Mouse (Mus musculus) heart, adult 2 months (tissue): ENCODE results near the gene Kyat1. TPM values are rescaled to one million over a fixed set of nuclear protein-coding genes. Genes with fewer than 3 reads are reported as not detected.

Source experiments
- DNase-seq, 2 experiments: peaks; one replicate each; pipeline ENCODE4 v3.0.0; 2021
- H3K27ac ChIP-seq: fragments of 200-600 bp; 2 replicates; pipeline ENCODE4 v1.8.1; 2022
- H3K27me3 ChIP-seq: fragments of 200-500 bp; 2 replicates; pipeline ENCODE4 v1.6.1; 2012; ENCODE audit warnings: mild to moderate bottlenecking, low read length, inconsistent platforms, mixed read lengths; ENCODE audit not compliant: control insufficient read depth, insufficient read depth
- H3K36me3 ChIP-seq: fragments of 200-500 bp; 2 replicates; pipeline ENCODE4 v1.6.1; 2012; ENCODE audit warnings: low read length, inconsistent platforms; ENCODE audit not compliant: control insufficient read depth, insufficient read depth
- H3K4me1 ChIP-seq: fragments of 200-500 bp; 2 replicates; pipeline ENCODE4 v1.6.1; 2011; ENCODE audit warnings: low read length; ENCODE audit not compliant: control insufficient read depth, insufficient read depth
- H3K4me3 ChIP-seq: fragments of 200-600 bp; 2 replicates; pipeline ENCODE4 v1.8.1; 2022
- H3K79me2 ChIP-seq: fragments of 200-500 bp; replicated peaks from 2 replicates; pipeline ENCODE4 v1.6.1; 2012; ENCODE audit warnings: mild to moderate bottlenecking, inconsistent platforms, low read length, moderate library complexity, mixed read lengths; ENCODE audit not compliant: control insufficient read depth, insufficient read depth
- H3K9ac ChIP-seq: fragments of 200-500 bp; 2 replicates; pipeline ENCODE4 v1.6.1; 2012; ENCODE audit warnings: low read depth, mild to moderate bottlenecking, control low read depth, inconsistent platforms, low read length, mixed read lengths
- CTCF ChIP-seq: fragments of 200-600 bp; IDR thresholded peaks from 2 replicates; pipeline ENCODE4 v1.8.1; 2022; ENCODE audit warnings: antibody characterized with exemption, mild to moderate bottlenecking, moderate library complexity
- EP300 ChIP-seq: fragments of 200-500 bp; IDR thresholded peaks from 2 replicates; pipeline ENCODE4 v1.6.1; 2011; ENCODE audit warnings: low read depth, low read length, control low read depth; ENCODE audit not compliant: insufficient read depth
- POLR2A ChIP-seq: fragments of 200-500 bp; IDR thresholded peaks from 2 replicates; pipeline ENCODE4 v1.6.1; 2011; ENCODE audit warnings: mild to moderate bottlenecking, low read depth, low read length, control low read depth; ENCODE audit not compliant: insufficient read depth
- WGBS: fragments of 180-500 bp; shearing (Covaris S2); methylation state at CpG from one replicate; pipeline ENCODE4 v1.1.7; 2018; 5-methylcytosine and 5-hydroxymethylcytosine counted together
- intact Hi-C: fragments of 180-260 bp; cut with DNase I; formaldehyde crosslinking; loops from one replicate; pipeline ENCODE4 v1.15.1; 2025
- polyA plus RNA-seq: library from polyadenylated mRNA; depleted of rRNA; stranded (reverse); fragments of >200 nt; gene quantifications from 2 replicates; pipeline ENCODE4 v1.2.3, GENCODE M21; 2012
- total RNA-seq, 2 experiments: library from RNA; stranded (reverse); gene quantifications; 2 replicates each; pipeline ENCODE4 v1.2.3; 2021

The Kyat1 gene
- total and polyA plus RNA-seq, 3 experiments = 32.1 to 57.5 (median 35.7) TPM

DNA sequence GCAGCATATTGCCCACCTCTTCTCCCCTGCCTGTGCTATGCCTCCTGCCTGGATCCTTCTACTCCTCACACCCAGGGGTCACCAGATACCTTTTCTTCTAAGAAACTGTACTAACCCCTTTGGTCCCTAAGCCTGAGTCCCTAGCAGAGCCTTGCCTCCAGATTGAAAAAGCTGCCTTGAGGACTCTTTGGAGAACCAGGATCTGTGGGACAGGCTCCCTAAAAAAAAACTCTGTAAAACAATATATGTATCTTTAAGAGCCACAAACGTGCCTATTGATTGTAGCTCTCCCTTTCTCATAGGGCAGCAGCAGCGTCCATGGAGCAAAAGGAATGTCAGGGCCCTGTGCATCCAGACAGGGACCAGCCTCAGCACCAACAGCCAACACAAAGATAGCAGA, 34.6 kb upstream of the Kyat1 start, which contains the start of gene Gm28035:
Gm28035 (plus strand) TSS at position 301 of the 400 bp plus-strand sequence.
- 11% methylated on average over 2 of the region's 2 CpGs for WGBS
- TF ChIP-seq CTCF (0 out of 2 replicates have a peak, but pooled peaks have one; percentile 3), POLR2A (no peak)
- Histone ChIP-seq H3K4me1 (peaks cover 43% of the 10 kb centered on the region), H3K27ac (peak within 1 kb of the TSS; percentile 98), H3K4me3 (peak within 1 kb of the TSS; percentile 81), H3K27me3 (no peaks in the 10 kb centered on the region), H3K79me2 (peaks cover 5% of the 10 kb centered on the region), H3K9ac (peak within 1 kb of the TSS; percentile 85), H3K36me3 (peaks cover 36% of the 10 kb centered on the region)
- DNase-seq = no peak
- intact Hi-C loops = loop anchor here (1.0 kb wide), 1 partner anchor 25 kb away; no protein-coding TSS in a partner anchor

- Histone ChIP-seq H3K36me3 (peaks cover 34% of the 10 kb centered on the region), H3K27me3 (no peaks in the 10 kb centered on the region), H3K79me2 (peaks cover 5% of the 10 kb centered on the region), H3K9ac (peak overlapping the region; percentile 85), H3K4me3 (peak overlapping the region; percentile 81), H3K4me1 (peaks cover 40% of the 10 kb centered on the region), H3K27ac (peak overlapping the region; percentile 98)
- WGBS = 2% methylated on average over 4 of the region's 4 CpGs
- TF ChIP-seq EP300 = peak; percentile 87
- peak; percentile 91 for TF ChIP-seq POLR2A
- TF ChIP-seq CTCF = no peak
- DNase-seq = peak; percentile 80 to 86
- intact Hi-C loops = loop anchor here (1.0 kb wide), 1 partner anchor 26 kb away; no protein-coding TSS in a partner anchor
These were observed 34.1 kb upstream of the Kyat1 start for GRCm38 (mm10) chr2:30239777-30240176.

- 25% methylated on average over 3 of the region's 3 CpGs for WGBS
- H3K27ac ChIP-seq = peak overlapping the region; percentile 98
- H3K4me1 ChIP-seq = peaks cover 34% of the 10 kb centered on the region
- H3K4me3 ChIP-seq = peak overlapping the region; percentile 81
- H3K27me3 ChIP-seq = no peaks in the 10 kb centered on the region
- peaks cover 28% of the 10 kb centered on the region for H3K36me3 ChIP-seq
- peak; percentile 40 to 47 for DNase-seq
- peak overlapping the region; percentile 85 for H3K9ac ChIP-seq
- intact Hi-C loops = no loop called here
- H3K79me2 ChIP-seq = peaks cover 3% of the 10 kb centered on the region
- TF ChIP-seq CTCF (no peak), POLR2A (peak; percentile 10; the same call in 1 of the 2 replicates)
These were observed 33.3 kb upstream of the Kyat1 start for GRCm38 (mm10) chr2:30238906-30239465.

GRCm38 (mm10) chr2:30237881-30238280, 32.2 kb upstream of the Kyat1 start:
- Histone ChIP-seq H3K79me2 (no peaks in the 10 kb centered on the region; the same call in 1 of the 2 replicates), H3K27ac (peak overlapping the region; percentile 98), H3K9ac (peak overlapping the region; percentile 85), H3K4me3 (peak overlapping the region; percentile 81), H3K4me1 (peaks cover 30% of the 10 kb centered on the region), H3K27me3 (no peaks in the 10 kb centered on the region), H3K36me3 (peaks cover 20% of the 10 kb centered on the region)
- under 1% methylated on average over 42 of the region's 42 CpGs for WGBS
- TF ChIP-seq CTCF (peak; percentile 43), EP300 (no peak)
- intact Hi-C loops = loop anchor here (1.0 to 2.0 kb wide), 3 partner anchors 32 to 61 kb away; no protein-coding TSS in a partner anchor
- DNase-seq = peak in 1 of 2 experiments; percentile 86

GRCm38 (mm10) chr2:30237199-30237880, 31.7 kb upstream of the Kyat1 start, which contains the start of gene Lrrc8a:
TSS of gene Lrrc8a (plus strand) at chr2:30237715.
- peaks cover 19% of the 10 kb centered on the region for H3K36me3 ChIP-seq
- H3K9ac ChIP-seq = peak within 1 kb of the TSS; percentile 85
- H3K4me1 ChIP-seq = peaks cover 27% of the 10 kb centered on the region
- WGBS = under 1% methylated on average over 67 of the region's 67 CpGs
- H3K4me3 ChIP-seq = peak within 1 kb of the TSS; percentile 81
- TF ChIP-seq CTCF (peak; percentile 68), EP300 (peak; percentile 68; the same call in 1 of the 2 replicates), POLR2A (peak; percentile 73)
- H3K27ac ChIP-seq = peak within 1 kb of the TSS; percentile 98
- H3K79me2 ChIP-seq = no peaks in the 10 kb centered on the region; the same call in 1 of the 2 replicates
- DNase-seq = peak; percentile 100
- intact Hi-C loops = loop anchor here (1.0 to 2.0 kb wide), 3 partner anchors 31 to 61 kb away; no protein-coding TSS in a partner anchor
- no peaks in the 10 kb centered on the region for H3K27me3 ChIP-seq
